Mouse (Mus musculus): ENCODE measurements around the gene Slc15a5.

Slc15a5 gene

DNA sequence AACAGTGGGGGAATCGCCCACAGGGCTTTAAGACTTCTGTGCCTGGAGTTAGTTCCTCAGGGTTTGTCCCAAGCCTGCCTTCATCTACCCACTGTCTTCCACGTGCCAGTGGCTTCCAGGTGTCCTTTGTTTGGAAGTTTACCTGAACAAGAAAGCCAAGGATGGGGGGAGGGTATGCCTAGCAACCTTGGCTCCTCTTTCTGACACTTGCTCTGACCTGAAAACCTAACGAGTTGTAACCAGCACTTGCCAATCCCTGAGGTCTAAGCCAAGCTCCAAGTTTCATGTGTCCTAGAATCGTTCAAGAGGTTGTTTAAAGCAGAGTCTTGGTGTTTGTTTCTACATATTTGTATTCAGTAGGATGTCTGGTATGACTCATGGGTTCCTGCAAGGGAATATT lies 116.9 kb downstream of the Slc15a5 start:
- no peak for DNase-seq (ENCODE audit: low spot score)

DNA sequence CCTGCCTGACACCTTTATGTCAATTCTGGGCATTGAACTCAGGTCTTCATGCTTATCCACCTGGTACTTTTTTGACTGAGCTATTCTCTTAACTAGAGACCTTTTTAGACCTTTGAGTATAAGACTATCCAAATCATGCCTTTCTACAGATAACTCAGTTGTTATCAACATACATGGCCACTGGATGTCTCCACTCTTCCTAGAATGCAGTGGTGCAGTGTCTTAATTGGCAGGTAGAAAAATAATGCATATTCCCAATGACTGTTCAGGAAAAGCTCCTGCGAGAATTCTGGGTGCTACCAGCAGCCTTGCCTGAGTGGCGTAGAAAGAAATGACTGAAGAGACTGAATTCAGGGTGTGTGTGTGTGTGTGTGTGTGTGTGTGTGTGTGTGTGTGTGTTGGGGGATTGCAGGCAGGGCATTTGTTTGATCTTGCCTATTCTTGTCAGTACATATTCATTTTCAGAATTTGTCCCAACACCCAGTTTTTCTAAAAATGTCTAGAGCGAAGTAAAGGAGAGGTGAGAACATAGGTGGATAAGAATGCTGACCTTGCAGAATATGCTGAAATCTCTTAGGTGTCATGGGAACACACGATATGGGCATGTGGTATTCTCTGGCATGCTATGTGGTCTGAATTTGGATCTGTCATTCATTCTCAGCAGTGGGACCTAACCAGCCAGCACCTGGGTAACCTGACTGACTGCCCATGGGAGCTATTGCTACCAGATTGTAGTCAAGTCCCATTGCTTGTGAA lies 119.5 kb downstream of the Slc15a5 start:
- no peak for DNase-seq (ENCODE audit: low spot score)

DNA sequence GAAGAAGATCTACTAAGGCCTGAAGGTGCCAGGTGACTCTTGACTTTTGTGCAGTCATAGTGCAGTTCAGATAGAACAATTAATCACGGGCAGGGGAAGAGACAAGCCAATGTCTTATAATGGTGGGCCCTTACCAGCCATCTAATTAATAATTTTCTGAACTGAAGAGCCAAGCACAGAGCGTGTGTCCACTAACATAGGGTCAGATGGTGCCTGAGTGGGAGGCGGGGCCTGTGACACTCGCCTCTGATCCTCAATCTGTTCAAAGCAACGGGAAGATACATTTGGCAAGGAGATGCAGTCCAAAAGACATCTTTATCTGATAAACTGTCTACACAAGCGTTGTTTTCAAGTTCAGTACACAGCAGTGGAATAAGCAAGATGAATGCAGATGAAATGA lies 122.1 kb downstream of the Slc15a5 start:
- no peak for DNase-seq (ENCODE audit: low spot score)

DNA sequence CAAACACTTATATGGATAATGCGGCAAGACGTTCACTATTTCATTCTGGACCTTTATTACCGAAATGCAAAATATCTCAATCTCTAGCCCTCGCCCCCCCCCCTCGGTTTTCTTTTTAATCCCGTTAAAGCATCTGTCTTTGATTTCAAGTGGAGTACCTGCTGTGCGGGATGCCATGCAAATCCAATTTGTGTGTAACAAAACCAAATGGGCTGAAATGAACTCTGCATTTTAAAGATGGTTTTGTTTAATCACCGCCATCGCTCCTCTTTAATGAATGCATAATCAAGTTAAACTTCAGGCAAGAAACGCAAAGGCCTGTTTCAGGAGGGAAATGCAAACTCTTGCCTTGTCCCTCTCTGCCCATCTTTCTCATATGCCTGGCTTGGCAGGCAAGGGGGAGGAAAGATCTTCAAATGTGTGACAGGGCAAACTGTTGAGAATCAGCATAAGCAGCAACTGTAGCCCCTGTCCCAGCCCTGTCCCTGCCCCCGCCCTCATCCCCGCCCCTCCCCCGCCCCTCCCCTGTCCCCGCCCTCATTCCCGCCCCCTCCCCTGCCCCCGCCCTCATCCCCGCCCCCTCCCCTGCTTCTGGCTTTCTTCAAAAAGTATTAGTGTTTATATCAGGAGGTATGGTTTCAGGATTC lies 122.8 kb downstream of the Slc15a5 start:
- no peak for DNase-seq (ENCODE audit: low spot score)

DNA sequence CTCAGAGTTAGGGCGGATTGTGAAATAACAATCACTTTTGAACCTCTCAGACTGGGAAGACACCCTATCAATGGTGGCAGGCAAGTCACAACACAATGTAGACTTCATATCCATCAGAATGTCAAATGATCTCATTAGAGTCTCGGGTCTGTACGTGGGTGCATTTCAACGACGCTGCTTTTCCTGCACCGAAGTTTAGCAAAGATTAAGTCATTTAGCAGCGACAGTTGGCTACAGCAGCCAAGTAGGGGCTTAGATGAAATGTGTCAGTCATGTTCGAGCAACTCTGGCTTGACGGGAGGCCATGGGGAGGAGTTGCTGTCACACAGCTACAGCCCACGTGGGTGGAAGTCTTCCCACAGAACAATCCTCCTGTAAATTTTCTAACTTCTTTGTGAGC lies 133.2 kb downstream of the Slc15a5 start:
- DNase-seq (ENCODE audit: low spot score), result no peak

DNA sequence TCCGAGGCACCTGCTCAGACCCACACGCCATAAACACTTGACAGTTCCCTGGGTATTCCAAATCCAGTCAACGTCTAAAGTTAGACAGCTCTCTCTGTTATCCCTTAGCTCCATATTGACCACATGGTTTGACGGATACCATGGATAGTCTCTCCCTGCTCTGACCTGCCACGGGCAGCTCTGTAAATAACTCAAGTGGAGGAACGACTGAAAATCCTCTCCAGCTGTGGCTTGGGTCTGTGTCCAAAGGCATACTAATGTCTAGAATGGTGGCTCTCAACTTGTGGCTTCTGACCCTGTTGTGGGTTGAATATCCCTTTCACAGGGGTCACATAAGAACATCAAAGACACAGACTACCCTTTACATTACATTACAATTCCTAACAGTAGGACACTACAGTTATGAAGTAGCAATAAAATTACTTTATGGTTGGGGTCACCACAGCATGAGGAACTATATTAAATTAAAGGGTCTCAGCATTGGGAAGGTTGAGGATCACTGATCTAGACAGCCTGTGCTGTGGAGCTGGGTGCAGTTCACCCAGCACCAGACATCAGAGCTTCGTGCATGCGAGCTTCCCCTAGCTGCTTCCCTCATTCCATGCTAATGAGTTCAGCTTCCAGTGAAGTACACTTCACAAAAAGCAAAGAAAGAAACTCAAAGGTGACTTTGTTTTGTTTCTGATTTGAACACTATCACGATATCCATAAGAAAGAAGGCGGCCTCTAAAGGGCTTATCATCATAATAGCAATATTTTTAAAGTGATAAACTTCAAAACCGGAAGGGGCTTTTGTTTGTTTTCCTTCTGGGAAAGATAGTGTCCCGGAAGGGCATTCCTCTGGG lies 139.1 kb downstream of the Slc15a5 start:
- DNase-seq (ENCODE audit: low spot score), result no peak

DNA sequence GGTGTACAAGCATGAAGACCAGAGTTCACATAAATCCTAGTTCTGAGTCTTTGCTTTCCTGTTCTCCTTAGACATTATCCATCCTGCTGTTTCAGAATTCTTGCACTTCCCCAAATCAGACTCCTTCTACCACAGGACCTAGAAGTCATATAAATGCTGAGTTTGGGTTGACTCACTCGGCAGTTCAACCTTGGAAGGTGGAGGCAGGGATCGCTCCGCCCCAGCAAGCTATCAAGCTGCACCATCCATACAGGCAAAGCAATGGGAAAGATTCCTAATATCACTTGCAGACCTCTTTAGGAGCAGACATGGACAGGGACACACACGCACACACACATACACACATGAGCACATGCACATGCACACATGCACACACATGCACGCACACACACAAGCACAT lies 142.2 kb downstream of the Slc15a5 start:
- no peak for DNase-seq (ENCODE audit: low spot score)

DNA sequence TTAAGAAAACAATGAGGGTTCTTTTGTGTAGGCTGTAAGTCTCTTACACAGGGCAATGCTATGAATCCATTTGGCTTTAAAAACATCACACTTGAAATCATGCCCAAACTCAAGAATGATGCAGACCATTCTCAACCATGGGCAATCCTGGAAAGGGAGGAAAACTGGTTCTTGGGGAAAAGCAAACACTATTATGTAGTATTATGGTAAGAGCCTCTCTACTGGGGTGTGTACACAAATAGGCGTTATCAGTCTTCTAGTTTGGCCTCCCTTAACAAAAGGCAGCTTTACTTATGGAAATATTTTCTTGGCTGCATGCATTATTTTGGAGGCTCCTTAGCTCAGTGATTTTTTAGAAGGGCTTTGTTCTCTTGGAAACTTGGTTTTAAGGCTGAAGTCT lies 143.4 kb downstream of the Slc15a5 start:
- no peak for DNase-seq (ENCODE audit: low spot score)

DNA sequence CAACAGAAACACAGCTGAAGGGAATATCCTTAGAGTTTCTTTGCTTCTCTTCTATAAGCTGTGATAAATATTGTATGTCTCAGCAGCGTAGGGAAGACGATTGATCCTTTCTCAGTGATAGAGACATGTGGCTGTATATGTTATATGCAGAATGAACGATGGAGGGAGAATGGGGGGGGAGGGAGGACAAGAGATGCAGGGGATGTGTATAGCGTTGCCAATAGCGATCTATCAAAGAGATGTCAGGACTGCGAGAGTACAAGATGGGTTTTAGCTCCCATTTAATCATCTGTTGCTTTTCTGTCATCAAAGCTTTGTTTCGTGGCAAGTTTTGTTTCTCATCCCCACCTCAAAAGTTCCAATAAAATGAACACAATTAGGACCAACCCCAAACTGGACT lies 143.9 kb downstream of the Slc15a5 start:
- no peak for DNase-seq (ENCODE audit: low spot score)

DNA sequence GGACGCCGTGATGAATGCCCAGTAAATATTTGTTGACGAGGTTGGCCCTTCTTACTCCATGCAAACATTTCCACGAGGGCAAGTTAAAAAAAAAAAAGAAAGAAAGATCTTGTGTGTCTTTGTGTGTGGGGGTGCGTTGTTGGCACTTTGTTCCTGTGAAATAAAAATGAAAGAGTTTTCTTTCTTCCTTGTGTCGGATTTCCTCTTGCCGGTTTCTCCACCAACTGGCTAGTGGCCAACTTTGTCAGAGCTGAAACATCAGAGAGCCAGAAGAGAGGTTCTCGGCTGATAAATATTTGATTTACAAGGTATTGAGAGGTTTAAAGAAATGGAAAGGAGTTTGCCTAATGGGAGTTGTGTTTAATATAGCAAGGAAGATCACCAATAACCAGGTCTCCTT lies 144.4 kb downstream of the Slc15a5 start:
- no peak for DNase-seq (ENCODE audit: low spot score)

DNA sequence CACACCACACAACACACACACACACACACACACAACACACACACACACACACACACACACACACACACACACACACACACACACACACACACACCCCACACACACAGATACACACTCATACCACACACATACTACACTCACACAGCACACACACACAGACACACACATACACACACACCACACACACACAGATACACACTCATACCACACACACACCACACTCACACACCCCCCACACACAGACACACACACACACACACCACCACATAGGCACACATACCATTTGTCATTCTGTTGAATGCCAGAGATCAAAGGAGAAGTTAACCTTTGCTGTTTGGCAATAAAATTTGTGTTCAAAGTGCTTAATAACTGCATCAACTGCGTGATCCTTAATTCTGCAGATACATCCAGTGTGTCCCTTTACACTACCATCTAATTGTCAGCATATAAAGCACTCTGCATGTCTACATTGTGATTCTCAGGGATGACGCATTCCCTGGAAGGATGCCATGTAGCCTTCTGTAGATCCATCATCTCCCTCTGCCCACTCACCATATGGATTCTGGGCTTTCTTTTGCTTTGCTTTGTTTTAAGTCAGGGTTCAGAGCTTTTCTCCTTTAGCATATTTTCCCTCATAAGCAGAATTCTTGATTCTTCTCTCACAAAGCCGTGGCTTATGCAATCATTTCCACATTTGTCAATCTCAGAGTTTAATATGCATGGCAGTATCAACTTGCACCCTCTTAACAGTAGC lies 145.0 kb downstream of the Slc15a5 start:
- DNase-seq (ENCODE audit: low spot score), result no peak

Data from urinary bladder, postnatal 10 days (tissue).